Mouse (Mus musculus): ENCODE measurements around the gene Setd1b. TPM values are rescaled to one million over a fixed set of nuclear protein-coding genes. Genes with fewer than 3 reads are reported as not detected.

The Setd1b gene
- polyA plus RNA-seq, 1 experiment from 2014 or later: 9.8 TPM

DNA sequence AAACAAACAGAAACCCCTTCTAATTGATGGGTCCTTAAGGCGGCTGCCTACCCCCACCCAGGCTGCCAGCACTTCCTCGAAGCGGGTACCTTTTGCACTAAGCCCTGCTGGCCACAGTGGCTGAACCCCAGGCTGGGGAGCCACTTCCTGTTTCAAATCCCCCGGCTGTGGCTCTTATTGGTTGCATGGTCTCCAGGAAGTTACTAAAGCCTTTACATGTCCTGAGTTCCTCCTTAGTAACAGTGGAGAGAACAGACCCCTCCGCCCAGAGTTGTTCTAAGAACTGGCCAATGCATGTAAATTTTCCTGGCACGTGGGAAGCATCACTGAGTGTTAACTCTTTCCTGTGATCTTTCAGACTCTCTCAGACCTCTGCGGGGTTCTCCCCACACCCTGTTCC, 9.1 kb downstream of the Setd1b start:
- WGBS: 60% methylated on average over 7 of the region's 7 CpGs
- Histone ChIP-seq H3K27ac (ENCODE audit: low read depth, low read length) (no peak overlapping the region), H3K36me3 (ENCODE audit: control insufficient read depth, insufficient read depth, low read length) (peaks cover 33% of the 10 kb centered on the region), H3K4me2 (peak overlapping the region; percentile 37; the same call in 1 of the 2 replicates), H3K4me1 (ENCODE audit: control insufficient read depth, insufficient read depth, low read length) (peaks cover 22% of the 10 kb centered on the region), H3K9me3 (ENCODE audit: control insufficient read depth, low read length) (no peaks in the 10 kb centered on the region), H3K9ac (ENCODE audit: low read length) (no peak overlapping the region), H3K4me3 (ENCODE audit: low read depth, low read length) (no peak overlapping the region), H3K27me3 (ENCODE audit: control insufficient read depth, insufficient read depth, low read length) (no peaks in the 10 kb centered on the region)
- ATAC-seq (ENCODE audit: low FRiP score) (no peak), DNase-seq (ENCODE audit: low spot score, missing footprints) (no peak)

DNA sequence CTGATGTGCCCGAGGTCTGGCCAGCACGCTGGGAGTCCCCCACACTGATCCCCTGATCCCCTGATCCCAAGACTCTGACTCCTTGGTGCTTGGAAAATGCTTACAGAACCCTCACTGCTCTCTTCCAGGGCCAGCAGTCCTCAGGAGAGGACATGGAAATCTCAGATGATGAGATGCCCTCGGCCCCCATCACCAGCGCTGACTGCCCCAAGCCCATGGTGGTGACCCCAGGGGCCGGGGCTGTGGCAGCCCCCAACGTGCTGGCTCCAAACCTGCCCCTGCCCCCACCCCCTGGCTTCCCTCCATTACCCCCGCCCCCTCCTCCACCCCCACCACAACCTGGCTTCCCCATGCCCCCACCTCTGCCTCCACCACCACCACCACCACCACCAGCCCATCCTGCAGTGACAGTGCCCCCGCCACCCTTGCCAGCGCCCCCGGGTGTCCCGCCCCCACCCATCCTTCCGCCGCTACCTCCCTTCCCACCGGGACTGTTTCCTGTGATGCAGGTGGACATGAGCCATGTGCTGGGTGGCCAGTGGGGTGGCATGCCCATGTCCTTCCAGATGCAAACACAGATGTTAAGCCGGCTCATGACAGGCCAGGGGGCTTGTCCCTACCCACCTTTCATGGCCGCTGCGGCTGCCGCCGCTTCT, 9.8 kb downstream of the Setd1b start:
- peaks cover 34% of the 10 kb centered on the region for H3K36me3 ChIP-seq (ENCODE audit: control insufficient read depth, insufficient read depth, low read length)

DNA sequence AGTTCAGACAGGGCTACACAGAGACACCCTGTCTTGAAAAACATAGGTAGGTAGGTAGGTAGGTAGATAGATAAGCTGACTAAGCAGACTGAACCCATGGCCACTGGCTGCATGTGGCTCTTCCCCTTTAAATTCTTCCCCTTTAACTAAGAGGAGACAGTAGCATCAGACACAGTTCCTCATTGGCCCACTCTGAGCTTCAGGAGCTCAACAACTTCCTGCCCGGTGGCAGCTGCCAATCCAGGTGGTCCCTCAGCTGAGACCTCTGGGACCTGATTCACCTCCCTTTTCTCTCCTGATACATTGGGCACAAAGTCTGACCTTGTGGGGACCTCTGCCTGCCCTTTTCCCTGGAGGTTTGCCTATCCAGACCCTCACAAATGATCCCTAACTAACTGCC, 10.9 kb downstream of the Setd1b start:
- Histone ChIP-seq H3K9me3 (ENCODE audit: control insufficient read depth, low read length) (no peaks in the 10 kb centered on the region), H3K9ac (ENCODE audit: low read length) (no peak overlapping the region), H3K36me3 (ENCODE audit: control insufficient read depth, insufficient read depth, low read length) (peaks cover 36% of the 10 kb centered on the region), H3K4me3 (ENCODE audit: low read depth, low read length) (no peak overlapping the region), H3K27me3 (ENCODE audit: control insufficient read depth, insufficient read depth, low read length) (no peaks in the 10 kb centered on the region), H3K4me2 (no peak overlapping the region), H3K4me1 (ENCODE audit: control insufficient read depth, insufficient read depth, low read length) (peaks cover 19% of the 10 kb centered on the region), H3K27ac (ENCODE audit: low read depth, low read length) (no peak overlapping the region)
- WGBS: 88% methylated on average over 1 of the region's 1 CpGs
- DNase-seq (ENCODE audit: low spot score, missing footprints): no peak
- ATAC-seq (ENCODE audit: low FRiP score): no peak

More for the DNA sequence above, 9.8 kb downstream of the Setd1b start:
- WGBS: 92% methylated on average over 18 of the region's 19 CpGs
- Histone ChIP-seq H3K27me3 (ENCODE audit: control insufficient read depth, insufficient read depth, low read length) (no peaks in the 10 kb centered on the region), H3K9ac (ENCODE audit: low read length) (no peak overlapping the region), H3K27ac (ENCODE audit: low read depth, low read length) (no peak overlapping the region), H3K4me3 (ENCODE audit: low read depth, low read length) (no peak overlapping the region), H3K4me1 (ENCODE audit: control insufficient read depth, insufficient read depth, low read length) (peaks cover 19% of the 10 kb centered on the region), H3K4me2 (no peak overlapping the region), H3K9me3 (ENCODE audit: control insufficient read depth, low read length) (no peaks in the 10 kb centered on the region)
- ATAC-seq (ENCODE audit: low FRiP score): no peak
- DNase-seq (ENCODE audit: low spot score, missing footprints): no peak

DNA sequence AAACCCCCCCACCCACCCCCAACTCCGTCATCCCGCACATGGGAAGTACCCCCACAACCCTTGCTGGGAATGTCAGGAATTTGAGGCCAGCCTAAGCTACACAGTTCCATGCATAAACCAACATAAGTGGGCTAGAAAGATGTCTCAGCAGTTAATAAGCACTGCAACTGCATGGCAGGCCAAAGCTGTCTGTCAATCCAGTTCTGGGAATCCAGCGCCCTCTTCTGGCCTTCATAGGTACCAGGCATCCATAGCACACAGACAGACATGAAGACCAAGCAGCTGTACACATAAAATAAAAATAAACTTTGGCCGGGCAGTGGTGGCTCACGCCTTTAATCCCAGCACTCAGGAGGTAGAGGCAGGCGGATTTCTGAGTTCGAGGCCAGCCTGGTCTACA, 13.4 kb downstream of the Setd1b start:
- Histone ChIP-seq H3K27me3 (ENCODE audit: control insufficient read depth, insufficient read depth, low read length) (no peaks in the 10 kb centered on the region), H3K9me3 (ENCODE audit: control insufficient read depth, low read length) (no peaks in the 10 kb centered on the region), H3K27ac (ENCODE audit: low read depth, low read length) (no peak overlapping the region), H3K36me3 (ENCODE audit: control insufficient read depth, insufficient read depth, low read length) (peaks cover 50% of the 10 kb centered on the region), H3K4me2 (no peak overlapping the region), H3K4me3 (ENCODE audit: low read depth, low read length) (no peak overlapping the region), H3K9ac (ENCODE audit: low read length) (no peak overlapping the region), H3K4me1 (ENCODE audit: control insufficient read depth, insufficient read depth, low read length) (peaks cover 6% of the 10 kb centered on the region)
- DNase-seq (ENCODE audit: low spot score, missing footprints) (peak; percentile 91), ATAC-seq (ENCODE audit: low FRiP score) (0 out of 2 replicates have a peak, but pooled peaks have one; percentile 52)
- 63% methylated on average over 7 of the region's 7 CpGs for WGBS

DNA sequence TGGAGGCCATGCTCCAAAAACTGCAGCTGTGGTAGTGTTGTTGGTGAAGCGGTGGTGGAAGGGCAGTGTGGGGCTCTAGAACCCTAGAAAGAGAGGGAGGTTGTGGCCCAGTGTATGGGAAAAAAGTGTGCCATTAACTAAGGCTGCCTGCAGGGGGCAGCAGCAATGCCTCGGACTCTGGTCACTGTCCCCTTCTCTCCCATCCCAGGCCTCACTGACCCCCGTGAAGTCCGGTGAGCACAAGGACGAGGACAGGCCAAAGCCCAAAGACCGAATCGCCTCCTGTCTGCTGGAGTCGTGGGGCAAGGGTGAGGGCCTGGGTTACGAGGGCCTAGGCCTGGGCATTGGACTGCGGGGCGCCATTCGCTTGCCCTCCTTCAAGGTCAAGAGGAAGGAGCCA, 14.8 kb downstream of the Setd1b start:
- Histone ChIP-seq H3K9ac (ENCODE audit: low read length) (no peak overlapping the region), H3K9me3 (ENCODE audit: control insufficient read depth, low read length) (no peaks in the 10 kb centered on the region), H3K27me3 (ENCODE audit: control insufficient read depth, insufficient read depth, low read length) (no peaks in the 10 kb centered on the region), H3K4me1 (ENCODE audit: control insufficient read depth, insufficient read depth, low read length) (no peaks in the 10 kb centered on the region), H3K27ac (ENCODE audit: low read depth, low read length) (no peak overlapping the region), H3K36me3 (ENCODE audit: control insufficient read depth, insufficient read depth, low read length) (peaks cover 61% of the 10 kb centered on the region), H3K4me2 (no peak overlapping the region), H3K4me3 (ENCODE audit: low read depth, low read length) (no peak overlapping the region)
- 89% methylated on average over 12 of the region's 12 CpGs for whole genome bisulfite sequencing
- ATAC-seq (ENCODE audit: low FRiP score) (no peak), DNase-seq (ENCODE audit: low spot score, missing footprints) (peak; percentile 81)

DNA sequence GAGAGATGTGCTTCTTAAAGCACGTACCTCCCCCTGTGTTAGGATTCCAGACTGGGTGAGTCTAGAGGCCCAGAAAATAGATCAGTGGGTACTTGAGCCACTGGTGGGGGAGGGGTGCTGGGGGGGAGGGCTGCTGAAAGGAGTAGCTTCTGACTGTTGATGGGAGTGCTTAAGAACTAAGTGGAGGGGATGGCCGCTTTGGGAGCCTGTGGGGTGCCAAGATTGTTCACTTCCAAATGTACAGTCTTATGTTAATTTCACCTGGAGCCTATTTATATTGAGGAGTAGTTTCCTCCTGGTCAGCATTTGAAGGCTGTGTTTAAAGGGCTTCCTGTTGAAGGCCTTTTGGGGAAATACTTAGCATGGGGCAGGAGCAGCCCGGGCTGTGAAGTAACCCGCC, 16.0 kb downstream of the Setd1b start:
- H3K36me3 ChIP-seq (ENCODE audit: control insufficient read depth, insufficient read depth, low read length): peaks cover 55% of the 10 kb centered on the region
- H3K4me2 ChIP-seq: no peak overlapping the region
- WGBS: 91% methylated on average over 4 of the region's 4 CpGs
- H3K9me3 ChIP-seq (ENCODE audit: control insufficient read depth, low read length): no peaks in the 10 kb centered on the region
- ATAC-seq (ENCODE audit: low FRiP score): no peak
- no peak for DNase-seq (ENCODE audit: low spot score, missing footprints)
- H3K9ac ChIP-seq (ENCODE audit: low read length): no peak overlapping the region
- no peak overlapping the region for H3K4me3 ChIP-seq (ENCODE audit: low read depth, low read length)
- no peaks in the 10 kb centered on the region for H3K4me1 ChIP-seq (ENCODE audit: control insufficient read depth, insufficient read depth, low read length)
- H3K27ac ChIP-seq (ENCODE audit: low read depth, low read length): no peak overlapping the region
- no peaks in the 10 kb centered on the region for H3K27me3 ChIP-seq (ENCODE audit: control insufficient read depth, insufficient read depth, low read length)

DNA sequence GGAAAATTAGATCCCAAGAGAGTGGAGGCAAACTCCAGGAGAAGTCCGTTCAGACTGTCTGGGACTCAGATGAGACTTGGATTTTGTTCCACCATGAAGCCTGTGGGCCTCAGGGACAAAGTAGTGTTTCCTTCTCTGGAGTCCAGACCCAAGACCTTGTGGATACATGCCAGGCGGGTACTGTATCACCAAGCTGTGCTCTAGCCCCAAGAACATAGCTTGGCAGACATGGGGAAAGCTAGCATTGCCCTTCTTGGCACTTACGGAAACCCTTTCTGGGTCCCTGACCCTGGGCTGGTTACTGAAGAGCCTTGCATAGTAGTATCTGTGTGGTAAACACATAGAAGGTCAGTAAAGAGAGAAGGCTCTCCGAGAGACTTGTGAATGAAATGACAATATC, 17.5 kb downstream of the Setd1b start:
- no peak overlapping the region for H3K27ac ChIP-seq (ENCODE audit: low read depth, low read length)
- 94% methylated on average over 4 of the region's 4 CpGs for WGBS
- DNase-seq (ENCODE audit: low spot score, missing footprints): no peak
- H3K9ac ChIP-seq (ENCODE audit: low read length): no peak overlapping the region
- H3K36me3 ChIP-seq (ENCODE audit: control insufficient read depth, insufficient read depth, low read length): peaks cover 61% of the 10 kb centered on the region
- H3K4me1 ChIP-seq (ENCODE audit: control insufficient read depth, insufficient read depth, low read length): no peaks in the 10 kb centered on the region
- no peaks in the 10 kb centered on the region for H3K27me3 ChIP-seq (ENCODE audit: control insufficient read depth, insufficient read depth, low read length)
- no peak overlapping the region for H3K4me2 ChIP-seq
- H3K4me3 ChIP-seq (ENCODE audit: low read depth, low read length): no peak overlapping the region
- H3K9me3 ChIP-seq (ENCODE audit: control insufficient read depth, low read length): no peaks in the 10 kb centered on the region
- no peak for ATAC-seq (ENCODE audit: low FRiP score)

DNA sequence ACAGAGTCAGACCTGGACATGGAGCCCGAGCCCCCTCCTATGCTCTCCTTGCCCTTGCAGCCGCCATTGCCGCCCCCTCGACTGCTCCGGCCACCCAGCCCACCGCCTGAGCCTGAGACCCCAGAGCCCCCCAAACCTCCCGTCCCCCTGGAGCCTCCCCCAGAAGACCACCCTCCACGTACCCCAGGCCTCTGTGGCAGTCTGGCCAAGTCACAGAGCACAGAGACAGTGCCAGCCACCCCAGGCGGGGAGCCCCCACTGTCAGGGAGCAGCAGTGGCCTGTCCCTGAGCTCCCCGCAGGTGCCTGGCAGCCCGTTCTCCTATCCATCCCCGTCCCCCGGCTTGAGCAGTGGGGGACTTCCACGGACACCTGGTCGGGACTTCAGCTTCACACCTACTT, 17.9 kb downstream of the Setd1b start:
- 90% methylated on average over 15 of the region's 15 CpGs for WGBS
- Histone ChIP-seq H3K27ac (ENCODE audit: low read depth, low read length) (no peak overlapping the region), H3K27me3 (ENCODE audit: control insufficient read depth, insufficient read depth, low read length) (no peaks in the 10 kb centered on the region), H3K9me3 (ENCODE audit: control insufficient read depth, low read length) (no peaks in the 10 kb centered on the region), H3K9ac (ENCODE audit: low read length) (no peak overlapping the region), H3K4me2 (no peak overlapping the region), H3K4me1 (ENCODE audit: control insufficient read depth, insufficient read depth, low read length) (no peaks in the 10 kb centered on the region), H3K36me3 (ENCODE audit: control insufficient read depth, insufficient read depth, low read length) (peaks cover 61% of the 10 kb centered on the region), H3K4me3 (ENCODE audit: low read depth, low read length) (no peak overlapping the region)
- ATAC-seq (ENCODE audit: low FRiP score): no peak
- no peak for DNase-seq (ENCODE audit: low spot score, missing footprints)

DNA sequence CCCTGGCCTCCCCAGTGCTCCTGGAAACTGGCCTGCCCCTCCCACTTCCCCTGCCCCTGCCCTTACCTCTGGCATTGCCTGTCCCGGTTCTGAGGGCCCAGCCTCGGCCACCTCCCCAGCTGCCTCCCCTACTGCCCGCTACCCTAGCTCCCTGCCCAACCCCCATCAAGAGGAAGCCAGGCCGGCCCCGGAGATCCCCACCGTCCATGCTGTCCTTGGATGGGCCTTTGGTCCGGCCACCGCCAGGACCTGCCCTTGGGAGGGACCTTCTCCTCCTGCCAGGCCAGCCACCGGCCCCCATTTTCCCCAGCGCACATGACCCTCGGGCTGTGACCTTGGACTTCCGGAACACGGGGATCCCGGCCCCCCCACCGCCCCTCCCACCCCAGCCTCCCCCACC, 18.3 kb downstream of the Setd1b start:
- DNase-seq (ENCODE audit: low spot score, missing footprints) (no peak), ATAC-seq (ENCODE audit: low FRiP score) (no peak)
- WGBS: 94% methylated on average over 14 of the region's 15 CpGs
- no peaks in the 10 kb centered on the region for H3K4me1 ChIP-seq (ENCODE audit: control insufficient read depth, insufficient read depth, low read length)
- no peaks in the 10 kb centered on the region for H3K9me3 ChIP-seq (ENCODE audit: control insufficient read depth, low read length)
- H3K27ac ChIP-seq (ENCODE audit: low read depth, low read length): no peak overlapping the region
- H3K36me3 ChIP-seq (ENCODE audit: control insufficient read depth, insufficient read depth, low read length): peaks cover 61% of the 10 kb centered on the region
- H3K4me2 ChIP-seq: no peak overlapping the region
- no peak overlapping the region for H3K4me3 ChIP-seq (ENCODE audit: low read depth, low read length)
- H3K9ac ChIP-seq (ENCODE audit: low read length): no peak overlapping the region
- no peaks in the 10 kb centered on the region for H3K27me3 ChIP-seq (ENCODE audit: control insufficient read depth, insufficient read depth, low read length)
